Mouse (Mus musculus): ENCODE measurements around the gene Sfi1. TPM values are rescaled to one million over a fixed set of nuclear protein-coding genes. Genes with fewer than 3 reads are reported as not detected.

Sfi1 gene
- 42.5 TPM for polyA plus RNA-seq (2017; shearing (Covaris generic))

DNA sequence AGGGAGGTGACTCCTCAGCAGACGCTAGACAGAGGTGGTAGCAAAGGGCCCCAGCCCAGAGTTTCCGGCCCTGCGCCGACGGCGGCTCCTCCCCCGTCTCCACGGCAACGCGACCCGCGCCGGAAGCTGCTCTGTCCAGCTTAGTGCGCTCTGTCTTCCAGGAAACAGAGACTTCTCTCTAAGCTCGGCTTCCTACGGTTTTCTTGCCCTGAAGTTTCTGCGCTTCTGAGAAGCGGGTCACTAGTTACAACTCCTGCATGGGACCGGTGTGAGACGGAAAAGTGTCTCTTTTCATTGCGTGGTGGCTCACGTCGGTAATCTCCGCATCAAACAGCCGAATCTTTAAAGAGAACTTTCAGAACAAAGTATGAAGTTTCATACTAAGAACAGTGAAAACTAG lies at the start of gene Sfi1:
Gene Sfi1, minus strand, starts transcription at position 101 of the 400 bp plus-strand sequence.

GRCm38 (mm10) chr11:3202231-3202701 lies 9.0 kb upstream of the Sfi1 start, which contains the start of gene Eif4enif1:
Gene Eif4enif1, plus strand, starts transcription at chr11:3202392.

Other genes starting within 250 kb of the Sfi1 start
- gene Eif4enif1, start 8.9 kb upstream of the Sfi1 start, polyA plus RNA-seq (2017; shearing (Covaris generic)): 30.4 TPM
- 115 TPM for gene Drg1, start 73.0 kb upstream of the Sfi1 start, polyA plus RNA-seq (2017; shearing (Covaris generic))
- 66.5 TPM for gene Patz1, start 95.4 kb upstream of the Sfi1 start, polyA plus RNA-seq (2017; shearing (Covaris generic))
- 438 TPM for gene Pik3ip1, start 136.9 kb upstream of the Sfi1 start, polyA plus RNA-seq (2017; shearing (Covaris generic))
- 73.9 TPM for gene Limk2, start 215.7 kb upstream of the Sfi1 start, polyA plus RNA-seq (2017; shearing (Covaris generic))

Data from naive thymus-derived CD4-positive, alpha-beta T cell, adult 5 months (primary cell).